Mouse (Mus musculus): ENCODE measurements around the gene Ssu72. TPM values are rescaled to one million over a fixed set of nuclear protein-coding genes. Genes with fewer than 3 reads are reported as not detected.

Gene Ssu72
- polyA plus RNA-seq, 1 experiment from 2014 or later: 264 TPM

GRCm38 (mm10) chr4:155692421-155692820 is 12.2 kb upstream of the Ssu72 start:
- H3K27ac ChIP-seq: no peak overlapping the region
- WGBS (ENCODE audit: missing documents): 96% methylated on average over 3 of the region's 3 CpGs
- no peaks in the 10 kb centered on the region for H3K79me2 ChIP-seq (ENCODE audit: inconsistent target)
- no peak overlapping the region for H3K4me3 ChIP-seq (ENCODE audit: inconsistent target)
- H3K36me3 ChIP-seq (ENCODE audit: inconsistent target): no peaks in the 10 kb centered on the region

GRCm38 (mm10) chr4:155694111-155694481 is 10.5 kb upstream of the Ssu72 start, which contains the start of gene Fndc10:
Gene Fndc10, plus strand, starts transcription at chr4:155694342.
- WGBS (ENCODE audit: missing documents): 3% methylated on average over 21 of the region's 47 CpGs

GRCm38 (mm10) chr4:155694482-155695401 is 9.9 kb upstream of the Ssu72 start:
- Histone ChIP-seq H3K27ac (no peak overlapping the region), H3K4me3 (ENCODE audit: inconsistent target) (no peak overlapping the region; the same call in 1 of the 2 replicates), H3K79me2 (ENCODE audit: inconsistent target) (no peaks in the 10 kb centered on the region), H3K36me3 (ENCODE audit: inconsistent target) (no peaks in the 10 kb centered on the region)
- WGBS (ENCODE audit: missing documents): 3% methylated on average over 83 of the region's 92 CpGs

More at GRCm38 (mm10) chr4:155694111-155694481, 10.5 kb upstream of the Ssu72 start, which contains the start of gene Fndc10:
- H3K79me2 ChIP-seq (ENCODE audit: inconsistent target): no peaks in the 10 kb centered on the region
- peak within 1 kb of the TSS; percentile 16; the same call in 1 of the 2 replicates for H3K4me3 ChIP-seq (ENCODE audit: inconsistent target)
- H3K27ac ChIP-seq: no peak within 1 kb of the TSS
- no peaks in the 10 kb centered on the region for H3K36me3 ChIP-seq (ENCODE audit: inconsistent target)

DNA sequence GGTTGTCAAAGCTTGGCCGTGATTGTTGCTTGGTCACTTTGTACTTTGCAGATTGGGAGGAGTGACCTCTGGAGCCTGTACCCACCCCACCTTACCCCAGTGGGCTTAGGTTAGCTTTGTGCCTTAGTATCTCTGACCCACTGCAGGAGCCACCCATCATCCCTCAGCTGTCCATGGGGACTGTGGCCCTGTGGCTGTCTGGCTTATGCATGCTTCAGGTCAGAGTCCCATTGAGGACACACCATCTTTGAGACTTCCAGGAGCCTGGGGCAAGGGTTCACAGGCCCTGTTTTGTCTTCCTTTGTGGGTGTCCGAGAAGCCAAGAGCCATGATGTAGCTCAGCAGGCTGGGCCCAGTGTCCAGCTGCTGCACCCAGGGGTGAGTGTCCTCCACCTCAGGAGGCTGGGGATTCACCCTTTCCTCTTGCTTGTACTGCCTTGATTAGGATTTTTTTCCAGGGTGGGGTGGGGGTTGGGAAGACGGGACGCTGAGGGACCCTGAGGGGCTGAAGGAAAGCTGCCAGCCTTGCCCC is 9.0 kb upstream of the Ssu72 start:
- H3K79me2 ChIP-seq (ENCODE audit: inconsistent target): no peaks in the 10 kb centered on the region
- 96% methylated on average over 4 of the region's 4 CpGs for WGBS (ENCODE audit: missing documents)
- H3K36me3 ChIP-seq (ENCODE audit: inconsistent target): no peaks in the 10 kb centered on the region
- H3K27ac ChIP-seq: no peak overlapping the region
- H3K4me3 ChIP-seq (ENCODE audit: inconsistent target): no peak overlapping the region

GRCm38 (mm10) chr4:155696261-155697255 is 8.0 kb upstream of the Ssu72 start:
- Histone ChIP-seq H3K4me3 (ENCODE audit: inconsistent target) (no peak overlapping the region), H3K79me2 (ENCODE audit: inconsistent target) (no peaks in the 10 kb centered on the region), H3K27ac (no peak overlapping the region), H3K36me3 (ENCODE audit: inconsistent target) (no peaks in the 10 kb centered on the region)
- WGBS (ENCODE audit: missing documents): 73% methylated on average over 12 of the region's 16 CpGs

DNA sequence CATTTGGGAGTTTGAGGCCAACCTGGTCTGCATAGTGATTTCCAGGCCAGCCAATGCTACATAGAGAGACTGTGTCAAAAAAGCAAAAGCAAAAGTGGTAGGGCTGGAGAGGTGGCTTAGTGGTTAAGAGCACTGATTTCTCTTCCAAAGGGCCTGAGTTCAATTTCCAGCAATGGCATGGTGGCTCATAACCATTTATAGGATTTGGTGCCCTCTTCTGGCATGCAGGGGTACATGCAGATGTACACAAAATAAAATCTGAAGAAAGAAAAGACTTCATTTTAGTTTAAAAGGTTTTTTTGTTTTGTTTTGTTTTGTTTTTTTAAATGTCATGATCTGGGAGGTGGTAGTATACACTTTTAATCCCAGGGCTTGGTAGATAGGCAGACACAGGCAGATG is 4.2 kb upstream of the Ssu72 start:
- no peak overlapping the region for H3K27ac ChIP-seq
- H3K36me3 ChIP-seq (ENCODE audit: inconsistent target): no peaks in the 10 kb centered on the region
- peaks cover 4% of the 10 kb centered on the region for H3K79me2 ChIP-seq (ENCODE audit: inconsistent target)
- no peak overlapping the region for H3K4me3 ChIP-seq (ENCODE audit: inconsistent target)

- Histone ChIP-seq H3K4me3 (ENCODE audit: inconsistent target) (no peak overlapping the region), H3K36me3 (ENCODE audit: inconsistent target) (no peaks in the 10 kb centered on the region), H3K79me2 (ENCODE audit: inconsistent target) (peaks cover 34% of the 10 kb centered on the region), H3K27ac (no peak overlapping the region)
- WGBS (ENCODE audit: missing documents): 89% methylated on average over 4 of the region's 4 CpGs
Observed at GRCm38 (mm10) chr4:155703425-155703929, 1.1 kb upstream of the Ssu72 start.

- no peaks in the 10 kb centered on the region for H3K36me3 ChIP-seq (ENCODE audit: inconsistent target)
- H3K4me3 ChIP-seq (ENCODE audit: inconsistent target): peak overlapping the region; percentile 75
- WGBS (ENCODE audit: missing documents): under 1% methylated on average over 17 of the region's 19 CpGs
- H3K79me2 ChIP-seq (ENCODE audit: inconsistent target): peaks cover 55% of the 10 kb centered on the region
- H3K27ac ChIP-seq: peak overlapping the region; percentile 89
Observed at GRCm38 (mm10) chr4:155705592-155705929, 961 bp downstream of the Ssu72 start.

GRCm38 (mm10) chr4:155708582-155708981 is 4.0 kb downstream of the Ssu72 start:
- 63% methylated on average over 2 of the region's 2 CpGs for WGBS (ENCODE audit: missing documents)

GRCm38 (mm10) chr4:155708988-155709387 is 4.4 kb downstream of the Ssu72 start:
- Histone ChIP-seq H3K4me3 (ENCODE audit: inconsistent target) (no peak overlapping the region), H3K79me2 (ENCODE audit: inconsistent target) (peaks cover 89% of the 10 kb centered on the region), H3K36me3 (ENCODE audit: inconsistent target) (0 out of 2 replicates have a peak, but pooled peaks cover 1% of the 10 kb centered on the region), H3K27ac (peak overlapping the region; percentile 76)

More at GRCm38 (mm10) chr4:155708582-155708981, 4.0 kb downstream of the Ssu72 start:
- Histone ChIP-seq H3K4me3 (ENCODE audit: inconsistent target) (no peak overlapping the region), H3K36me3 (ENCODE audit: inconsistent target) (no peaks in the 10 kb centered on the region), H3K27ac (peak overlapping the region; percentile 76), H3K79me2 (ENCODE audit: inconsistent target) (peaks cover 85% of the 10 kb centered on the region)

GRCm38 (mm10) chr4:155710521-155711252 is 6.1 kb downstream of the Ssu72 start:
- WGBS (ENCODE audit: missing documents): 21% methylated on average over 6 of the region's 6 CpGs
- peaks cover 17% of the 10 kb centered on the region; the same call in 1 of the 2 replicates for H3K36me3 ChIP-seq (ENCODE audit: inconsistent target)
- no peak overlapping the region for H3K4me3 ChIP-seq (ENCODE audit: inconsistent target)
- peak overlapping the region; percentile 76 for H3K27ac ChIP-seq
- peaks cover 100% of the 10 kb centered on the region for H3K79me2 ChIP-seq (ENCODE audit: inconsistent target)

GRCm38 (mm10) chr4:155721668-155722083 is 17.1 kb downstream of the Ssu72 start:
- peaks cover 36% of the 10 kb centered on the region for H3K36me3 ChIP-seq (ENCODE audit: inconsistent target)
- no peak overlapping the region for H3K27ac ChIP-seq
- H3K79me2 ChIP-seq (ENCODE audit: inconsistent target): no peaks in the 10 kb centered on the region; the same call in 1 of the 2 replicates
- H3K4me3 ChIP-seq (ENCODE audit: inconsistent target): no peak overlapping the region
- WGBS (ENCODE audit: missing documents): 29% methylated on average over 3 of the region's 4 CpGs

DNA sequence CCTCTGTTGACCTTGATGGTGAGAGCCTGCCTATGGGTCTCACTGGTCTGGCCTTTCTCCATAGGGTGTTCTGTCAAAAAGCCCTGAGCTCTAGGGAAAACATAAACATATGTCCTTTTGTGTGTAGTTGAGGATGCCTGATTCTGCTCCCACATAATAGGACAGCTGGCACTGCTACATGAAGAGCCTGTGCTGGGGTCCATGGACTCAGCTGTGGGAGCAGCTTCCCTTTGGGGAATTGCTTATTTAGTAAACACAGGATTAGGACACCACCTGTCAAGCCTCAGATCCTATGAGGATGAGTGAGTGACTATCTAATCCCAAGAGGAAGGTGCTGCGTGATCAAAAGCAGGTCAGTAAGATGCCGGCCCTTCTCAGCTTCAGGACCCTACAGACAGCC is 23.4 kb downstream of the Ssu72 start:
- WGBS (ENCODE audit: missing documents): 100% methylated on average over 2 of the region's 2 CpGs
- Histone ChIP-seq H3K79me2 (ENCODE audit: inconsistent target) (no peaks in the 10 kb centered on the region; the same call in 1 of the 2 replicates), H3K36me3 (ENCODE audit: inconsistent target) (peaks cover 27% of the 10 kb centered on the region), H3K4me3 (ENCODE audit: inconsistent target) (no peak overlapping the region), H3K27ac (no peak overlapping the region)
